Mouse (Mus musculus): ENCODE measurements around the gene Zan.

Gene Zan

GRCm38 (mm10) chr5:137351394-137351793 lies 125.5 kb downstream of the Zan start:
- no peak for DNase-seq (ENCODE audit: low spot score in 2 of 2)

- no peak for DNase-seq (ENCODE audit: low spot score in 2 of 2)
Observed at GRCm38 (mm10) chr5:137351058-137351380, 125.8 kb downstream of the Zan start.

- DNase-seq (ENCODE audit: low spot score in 2 of 2): no peak
Observed at GRCm38 (mm10) chr5:137350205-137351057, 126.4 kb downstream of the Zan start.

- DNase-seq (ENCODE audit: low spot score in 2 of 2): peak in 1 of 2 experiments; percentile 57
Observed at GRCm38 (mm10) chr5:137349384-137350204, 127.3 kb downstream of the Zan start, which contains the start of gene Ephb4. Gene Ephb4 (plus strand): TSS chr5:137350109.

- peak in 1 of 2 experiments; percentile 35 for DNase-seq (ENCODE audit: low spot score in 2 of 2)
Observed at GRCm38 (mm10) chr5:137348482-137349383, 128.1 kb downstream of the Zan start.

- no peak for DNase-seq (ENCODE audit: low spot score in 2 of 2)
Observed at GRCm38 (mm10) chr5:137347856-137348255, 129.0 kb downstream of the Zan start.

- no peak for DNase-seq (ENCODE audit: low spot score in 2 of 2)
Observed at GRCm38 (mm10) chr5:137346983-137347382, 129.9 kb downstream of the Zan start.

- DNase-seq (ENCODE audit: low spot score in 2 of 2): no peak
Observed at GRCm38 (mm10) chr5:137346388-137346787, 130.5 kb downstream of the Zan start.

- no peak for DNase-seq (ENCODE audit: low spot score in 2 of 2)
Observed at GRCm38 (mm10) chr5:137345821-137346220, 131.0 kb downstream of the Zan start.

GRCm38 (mm10) chr5:137343869-137344268 lies 133.0 kb downstream of the Zan start:
- DNase-seq (ENCODE audit: low spot score in 2 of 2): no peak

- DNase-seq (ENCODE audit: low spot score in 2 of 2): no peak
Observed at GRCm38 (mm10) chr5:137343412-137343811, 133.5 kb downstream of the Zan start.

GRCm38 (mm10) chr5:137342407-137343012 lies 134.4 kb downstream of the Zan start:
- no peak for DNase-seq (ENCODE audit: low spot score in 2 of 2)

- DNase-seq (ENCODE audit: low spot score in 2 of 2): peak in 1 of 2 experiments; percentile 57
Observed at GRCm38 (mm10) chr5:137340222-137340621, 136.6 kb downstream of the Zan start.

GRCm38 (mm10) chr5:137339290-137339979 lies 137.4 kb downstream of the Zan start:
- peak; percentile 35 to 57 for DNase-seq (ENCODE audit: low spot score in 2 of 2)

- peak; percentile 34 to 41 for DNase-seq (ENCODE audit: low spot score in 2 of 2)
Observed at GRCm38 (mm10) chr5:137338663-137339289, 138.1 kb downstream of the Zan start.

GRCm38 (mm10) chr5:137338256-137338655 lies 138.6 kb downstream of the Zan start:
- peak; percentile 67 to 92 for DNase-seq (ENCODE audit: low spot score in 2 of 2)

GRCm38 (mm10) chr5:137337190-137337589 lies 139.7 kb downstream of the Zan start:
- DNase-seq (ENCODE audit: low spot score in 2 of 2): no peak

- no peak for DNase-seq (ENCODE audit: low spot score in 2 of 2)
Observed at GRCm38 (mm10) chr5:137335066-137335465, 141.8 kb downstream of the Zan start.

- no peak for DNase-seq (ENCODE audit: low spot score in 2 of 2)
Observed at GRCm38 (mm10) chr5:137334317-137334716, 142.5 kb downstream of the Zan start.
